Mouse (Mus musculus): Measurements from ENCODE around the gene Irf8.

DNA sequence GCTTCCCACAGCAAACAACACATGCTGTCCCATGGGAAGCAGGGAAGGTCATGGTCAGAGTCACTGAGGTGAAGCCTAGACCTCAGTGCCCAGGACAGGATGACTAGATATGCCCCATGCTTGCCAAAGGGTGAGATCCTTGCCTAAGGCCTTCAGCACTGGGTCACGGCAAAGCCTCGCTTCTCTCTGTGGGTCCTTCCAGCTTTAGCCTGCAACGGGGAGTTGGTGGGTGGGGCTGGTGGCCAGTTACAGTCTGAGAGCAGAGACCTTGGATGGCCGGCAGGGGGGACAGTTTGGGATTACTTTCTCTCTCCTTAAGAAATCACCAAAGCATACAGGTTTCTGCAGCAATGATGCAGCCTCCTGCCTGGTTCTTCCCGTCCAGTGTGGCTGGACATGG is 51.5 kb downstream of the Irf8 start:
- TF ChIP-seq POLR2A (IDR thresholded peaks at IDR 0.05; ENCODE audit: low read depth, low read length): no peak
- TF ChIP-seq CTCF (IDR thresholded peaks at IDR 0.05; ENCODE audit: extremely low read depth, insufficient read length, insufficient replicate concordance, low read depth, low read length): no peak
